Mouse (Mus musculus): ENCODE results near the gene Pdcl. TPM values are rescaled to one million over a fixed set of nuclear protein-coding genes. Genes with fewer than 3 reads are reported as not detected.

Pdcl gene
- polyA plus RNA-seq, 1 experiment from 2014 or later = 46.3 TPM

GRCm38 (mm10) chr2:37338497-37339187, 20.5 kb downstream of the Pdcl start:
- Histone ChIP-seq H3K36me3 (ENCODE audit: control insufficient read depth, insufficient read depth, low read length) (no peaks in the 10 kb centered on the region), H3K27me3 (replicated peaks; ENCODE audit: control insufficient read depth, insufficient read depth, low read length) (no peaks in the 10 kb centered on the region), H3K4me3 (ENCODE audit: low read length) (no peak overlapping the region), H3K27ac (ENCODE audit: low read depth, low read length) (no peak overlapping the region), H3K4me1 (ENCODE audit: control insufficient read depth, insufficient read depth, low read depth, low read length) (no peaks in the 10 kb centered on the region), H3K9me3 (ENCODE audit: control insufficient read depth, low read length) (no peaks in the 10 kb centered on the region), H3K9ac (ENCODE audit: low read depth, low read length) (no peak overlapping the region), H3K4me2 (ENCODE audit: low read length) (no peak overlapping the region)
- ATAC-seq = 0 out of 2 replicates have a peak, but pooled peaks have one; percentile 45
- 58% methylated on average over 10 of the region's 10 CpGs for WGBS

- Histone ChIP-seq H3K36me3 (ENCODE audit: control insufficient read depth, insufficient read depth, low read length) (no peaks in the 10 kb centered on the region), H3K4me2 (ENCODE audit: low read length) (no peak overlapping the region), H3K9me3 (ENCODE audit: control insufficient read depth, low read length) (no peaks in the 10 kb centered on the region), H3K9ac (ENCODE audit: low read depth, low read length) (no peak overlapping the region), H3K4me3 (ENCODE audit: low read length) (no peak overlapping the region), H3K27ac (ENCODE audit: low read depth, low read length) (no peak overlapping the region), H3K4me1 (ENCODE audit: control insufficient read depth, insufficient read depth, low read depth, low read length) (no peaks in the 10 kb centered on the region), H3K27me3 (replicated peaks; ENCODE audit: control insufficient read depth, insufficient read depth, low read length) (no peaks in the 10 kb centered on the region)
- ATAC-seq = no peak
- 77% methylated on average over 2 of the region's 2 CpGs for WGBS
Measured at GRCm38 (mm10) chr2:37333321-37333720, 25.8 kb downstream of the Pdcl start.

GRCm38 (mm10) chr2:37326215-37326614, 32.9 kb downstream of the Pdcl start, which contains the start of gene Olfr368:
TSS of gene Olfr368 (plus strand) at chr2:37326515.
- Histone ChIP-seq H3K4me3 (ENCODE audit: low read length) (no peak within 1 kb of the TSS), H3K36me3 (ENCODE audit: control insufficient read depth, insufficient read depth, low read length) (no peaks in the 10 kb centered on the region), H3K4me1 (ENCODE audit: control insufficient read depth, insufficient read depth, low read depth, low read length) (no peaks in the 10 kb centered on the region), H3K4me2 (ENCODE audit: low read length) (no peak within 1 kb of the TSS), H3K27me3 (replicated peaks; ENCODE audit: control insufficient read depth, insufficient read depth, low read length) (no peaks in the 10 kb centered on the region), H3K9ac (ENCODE audit: low read depth, low read length) (no peak within 1 kb of the TSS), H3K27ac (ENCODE audit: low read depth, low read length) (no peak within 1 kb of the TSS), H3K9me3 (ENCODE audit: control insufficient read depth, low read length) (no peaks in the 10 kb centered on the region)
- no peak for ATAC-seq
- 87% methylated on average over 1 of the region's 1 CpGs for WGBS

Other genes with a start within 250 kb of the Pdcl start
- not detected in 2 replicates for gene Olfr362, start 241.4 kb downstream of the Pdcl start, polyA plus RNA-seq (2015; fragmentation: Nextera tagmentation; extraction: Ambion mirVana)
- not detected in 2 replicates for gene Olfr364-ps1, start 220.0 kb downstream of the Pdcl start, polyA plus RNA-seq (2015; fragmentation: Nextera tagmentation; extraction: Ambion mirVana)
- not detected in 2 replicates for gene Olfr365, start 171.1 kb downstream of the Pdcl start, polyA plus RNA-seq (2015; fragmentation: Nextera tagmentation; extraction: Ambion mirVana)
- not detected in 2 replicates for gene Olfr366, start 147.8 kb downstream of the Pdcl start, polyA plus RNA-seq (2015; fragmentation: Nextera tagmentation; extraction: Ambion mirVana)
- gene Olfr368, start 32.8 kb downstream of the Pdcl start, polyA plus RNA-seq (2015; fragmentation: Nextera tagmentation; extraction: Ambion mirVana) = not detected in 2 replicates
- 16.3 and 16.6 TPM in 2 replicates for gene Rc3h2, start 63.6 kb upstream of the Pdcl start, polyA plus RNA-seq (2015; fragmentation: Nextera tagmentation; extraction: Ambion mirVana)
- gene Zbtb26, start 83.8 kb upstream of the Pdcl start, polyA plus RNA-seq (2015; fragmentation: Nextera tagmentation; extraction: Ambion mirVana) = 6.0 and 7.3 TPM in 2 replicates
- gene Zbtb6, start 83.8 kb upstream of the Pdcl start, polyA plus RNA-seq (2015; fragmentation: Nextera tagmentation; extraction: Ambion mirVana) = 12.8 and 14.4 TPM in 2 replicates
- gene Rabgap1, start 83.9 kb upstream of the Pdcl start, polyA plus RNA-seq (2015; fragmentation: Nextera tagmentation; extraction: Ambion mirVana) = 45.5 and 49.2 TPM in 2 replicates
- 14.8 and 15.9 TPM in 2 replicates for gene Gpr21, start 157.0 kb upstream of the Pdcl start, polyA plus RNA-seq (2015; fragmentation: Nextera tagmentation; extraction: Ambion mirVana)

All from hindbrain, embryonic 16.5 days (tissue).